Mouse (Mus musculus) retina, postnatal 7 days (tissue): ENCODE data around the gene Fbxo3.
"Not testable (repeated sequence)": the region's sequence is repeated elsewhere in the genome, so short reads cannot be mapped to it uniquely, and the experiment has no call there.

ENCODE experiments used
- DNase-seq: peaks from one replicate; pipeline ENCODE4 v3.0.0-alpha.2; 2012; ENCODE audit warnings: low read depth, low spot score

The Fbxo3 gene

DNA sequence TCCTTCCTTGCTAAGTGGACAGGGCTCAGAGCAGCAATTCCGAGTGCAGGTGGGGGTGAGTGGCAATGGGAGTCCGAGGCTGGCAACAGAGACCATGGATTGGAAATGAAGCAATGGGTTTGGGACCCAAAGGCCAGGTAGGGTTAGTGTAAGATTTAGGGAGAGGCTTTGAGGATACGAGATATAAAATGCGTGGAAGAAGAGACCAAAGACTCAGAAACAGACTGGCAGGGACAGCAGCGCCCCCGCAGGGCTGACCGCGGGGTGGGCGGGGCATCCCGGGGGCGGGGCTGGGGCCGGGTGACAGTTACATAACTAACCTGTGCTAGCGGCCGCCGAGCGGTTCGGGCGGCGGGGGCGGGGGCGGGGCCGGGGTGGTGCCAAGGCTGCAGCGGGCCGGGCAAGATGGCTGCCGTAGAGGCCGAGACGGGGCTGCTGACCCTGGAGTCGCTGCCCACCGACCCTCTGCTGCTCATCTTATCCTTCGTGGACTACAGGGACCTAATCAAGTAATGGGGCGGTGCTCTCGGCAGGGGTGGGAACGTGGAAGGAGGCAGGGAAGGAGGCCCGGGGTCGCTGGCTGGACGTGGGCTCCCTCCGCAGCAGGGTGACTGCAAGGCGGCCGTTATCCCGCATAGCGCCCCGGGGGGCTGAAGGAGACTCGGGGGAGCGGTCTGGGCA is at the start of gene Fbxo3:
Gene Fbxo3, plus strand, starts transcription at position 264 of the 681 bp plus-strand sequence.
- DNase-seq = peak; percentile 57

DNA sequence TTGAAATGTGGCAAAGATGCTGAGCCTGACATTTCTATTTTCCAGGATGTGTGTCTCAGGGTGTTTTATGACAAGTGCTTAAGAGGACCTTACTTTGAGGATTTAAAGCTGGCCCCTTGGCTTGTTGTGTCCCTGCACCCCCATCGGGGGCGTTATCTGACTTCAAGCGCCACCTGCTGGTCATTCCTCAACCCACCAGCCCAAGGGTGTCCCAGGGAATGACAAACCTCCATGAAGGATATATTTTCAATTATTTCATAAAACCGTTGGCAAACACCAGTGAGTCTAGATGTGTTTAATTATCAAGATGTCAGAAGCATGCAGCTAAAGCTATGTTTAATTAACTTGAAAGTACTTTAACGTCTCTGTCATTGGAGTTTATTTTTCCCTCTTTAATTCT is 45.3 kb upstream of the Fbxo3 start:
- peak; percentile 60 for DNase-seq

- DNase-seq = no peak
Measured at GRCm38 (mm10) chr2:103983146-103983545, 44.4 kb upstream of the Fbxo3 start.

- DNase-seq = not testable (repeated sequence)
Measured at GRCm38 (mm10) chr2:103987595-103987994, 39.9 kb upstream of the Fbxo3 start.

DNA sequence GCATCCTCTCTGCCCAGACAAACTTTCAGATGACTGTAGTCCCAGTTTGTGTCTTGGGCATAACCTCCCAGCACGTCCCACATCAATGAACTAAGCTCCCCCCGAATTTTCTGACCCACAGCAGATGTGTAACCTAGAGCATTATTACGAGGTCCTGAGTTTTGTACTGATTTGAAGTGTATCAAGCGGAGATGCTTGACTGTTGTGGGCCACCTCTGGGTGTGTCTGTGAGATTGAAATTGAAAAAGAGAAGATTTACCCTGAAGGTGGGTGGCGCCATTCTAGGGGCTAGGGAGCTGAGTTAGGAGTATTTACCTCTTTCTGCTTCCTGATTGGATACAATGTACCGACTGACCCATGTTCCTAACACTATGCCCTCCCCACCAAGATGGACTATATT is 37.8 kb upstream of the Fbxo3 start:
- DNase-seq = no peak

DNA sequence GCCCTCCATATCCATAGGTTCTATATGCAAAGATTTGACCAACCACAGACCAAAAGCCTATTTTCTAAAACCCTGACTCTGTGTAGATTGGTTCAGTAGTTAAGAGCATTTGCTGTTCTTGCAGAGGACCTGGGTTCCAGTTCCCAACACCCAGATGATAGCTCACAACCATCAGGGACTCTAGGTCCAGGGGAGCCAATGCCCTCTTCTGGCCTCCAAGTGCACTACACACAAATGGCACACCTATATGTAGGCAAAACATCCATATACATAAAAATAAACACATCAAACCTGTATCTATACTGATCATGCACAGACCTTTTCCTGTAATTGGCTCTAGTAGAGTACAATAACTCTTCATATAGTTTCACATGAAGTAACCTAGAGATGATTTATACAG is 36.2 kb upstream of the Fbxo3 start:
- DNase-seq = no peak

DNA sequence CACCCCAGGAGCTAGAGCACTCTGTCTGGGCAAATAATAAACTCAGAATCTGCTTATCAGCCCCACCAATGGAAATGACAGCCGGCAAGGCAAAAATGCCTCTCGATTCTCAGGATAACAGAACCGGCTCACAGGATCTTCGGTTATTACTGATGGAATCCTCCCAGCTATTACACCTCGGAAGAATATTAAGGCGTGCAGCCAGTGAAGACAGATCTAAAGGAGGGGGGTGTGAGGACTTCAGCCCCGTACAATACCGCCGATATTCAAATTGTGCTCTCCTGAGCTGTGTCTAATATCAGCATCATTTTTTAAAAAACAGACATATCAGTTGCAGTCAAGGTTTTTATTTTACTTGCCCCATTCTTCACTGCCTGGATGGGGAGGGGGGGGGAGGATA is 35.4 kb upstream of the Fbxo3 start:
- DNase-seq = no peak

- no peak for DNase-seq
Measured at GRCm38 (mm10) chr2:103992618-103993332, 34.7 kb upstream of the Fbxo3 start.

DNA sequence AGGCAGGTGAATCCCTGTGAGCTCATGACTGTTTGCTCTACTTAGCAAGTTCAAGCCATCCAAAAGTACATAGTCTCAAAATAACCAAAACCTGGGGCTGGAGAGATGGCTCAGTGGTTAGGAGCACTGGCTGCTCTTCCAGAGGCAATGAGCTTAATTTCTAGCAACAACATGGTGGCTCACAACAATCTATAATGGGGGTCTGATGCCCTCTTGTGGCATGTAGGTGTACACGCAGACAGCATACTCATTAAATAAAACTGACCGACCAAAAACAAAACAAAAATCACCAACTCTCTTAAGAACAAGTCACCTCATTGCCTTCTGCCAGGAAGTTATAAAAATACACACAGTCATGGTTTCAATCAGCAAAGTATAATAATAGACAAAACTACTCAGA is 26.4 kb upstream of the Fbxo3 start:
- DNase-seq = no peak

DNA sequence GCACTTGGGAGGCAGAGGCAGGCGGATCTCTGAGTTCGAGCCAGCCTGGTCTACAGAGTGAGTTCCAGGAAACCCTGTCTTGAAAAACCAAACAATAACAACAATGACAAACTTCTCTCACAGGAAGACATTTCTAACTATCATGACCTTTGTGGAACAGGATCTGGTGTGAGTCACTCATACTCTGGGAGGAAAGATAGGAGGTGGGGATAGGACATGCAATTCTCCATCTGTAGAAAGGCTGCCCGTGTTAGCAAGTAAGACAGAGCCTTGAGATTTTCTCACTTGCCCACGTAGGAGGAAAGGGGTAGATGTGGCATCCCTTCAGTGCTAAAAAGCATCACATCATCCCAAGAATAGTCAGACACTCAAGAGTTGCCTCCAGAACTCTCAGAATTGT is 25.7 kb upstream of the Fbxo3 start:
- no peak for DNase-seq

GRCm38 (mm10) chr2:104002711-104003413 is 24.7 kb upstream of the Fbxo3 start:
- DNase-seq = peak; percentile 49

DNA sequence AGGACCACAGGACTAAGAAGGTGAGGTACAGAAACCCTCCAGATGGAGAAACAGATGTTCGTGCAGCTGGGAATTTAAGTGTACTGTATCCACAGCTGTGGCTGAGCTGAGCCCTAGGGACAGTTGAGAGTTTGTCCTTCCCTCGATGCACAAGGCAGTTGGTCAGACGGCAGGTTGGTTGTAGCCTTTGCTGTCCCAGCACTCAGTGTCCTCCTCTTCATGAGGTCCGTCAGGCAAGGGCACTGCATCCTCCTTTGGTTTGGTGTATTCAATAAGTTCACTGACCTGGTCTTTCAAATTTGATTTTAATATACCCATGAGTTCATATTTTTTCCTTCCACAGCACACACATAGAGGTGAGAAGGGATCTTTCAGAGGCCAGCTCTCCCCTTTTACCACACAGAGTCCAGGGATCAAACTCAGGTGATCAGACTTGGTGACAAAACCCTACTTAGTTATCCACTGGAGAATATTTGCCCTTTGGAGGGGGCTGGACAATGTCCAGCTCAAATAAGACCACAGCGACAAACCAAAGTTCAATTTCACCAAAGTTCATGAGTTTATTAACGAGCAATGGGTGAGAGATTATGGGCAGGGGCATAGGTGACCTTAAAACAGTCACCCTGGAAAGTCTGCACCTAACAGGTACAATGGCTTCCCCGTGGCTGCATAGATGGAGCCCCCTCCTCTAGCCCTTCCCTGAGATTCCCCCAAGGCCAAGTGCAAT is 19.6 kb upstream of the Fbxo3 start:
- no peak for DNase-seq

DNA sequence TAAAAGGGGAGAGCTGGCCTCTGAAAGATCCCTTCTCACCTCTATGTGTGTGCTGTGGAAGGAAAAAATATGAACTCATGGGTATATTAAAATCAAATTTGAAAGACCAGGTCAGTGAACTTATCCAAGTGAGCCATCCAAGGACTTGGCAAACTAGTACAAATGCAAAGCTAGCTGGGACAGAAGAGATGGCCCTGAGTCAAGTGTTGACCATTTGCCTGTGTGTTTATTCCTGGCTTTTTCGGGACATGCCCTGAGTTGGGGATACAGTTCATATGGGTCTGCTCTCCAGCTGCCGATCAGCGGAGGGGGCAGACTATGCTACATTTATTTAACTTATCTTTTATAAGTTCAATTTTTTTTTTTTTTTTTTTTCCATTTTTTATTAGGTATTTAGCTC is 18.7 kb upstream of the Fbxo3 start:
- not testable (repeated sequence) for DNase-seq

DNA sequence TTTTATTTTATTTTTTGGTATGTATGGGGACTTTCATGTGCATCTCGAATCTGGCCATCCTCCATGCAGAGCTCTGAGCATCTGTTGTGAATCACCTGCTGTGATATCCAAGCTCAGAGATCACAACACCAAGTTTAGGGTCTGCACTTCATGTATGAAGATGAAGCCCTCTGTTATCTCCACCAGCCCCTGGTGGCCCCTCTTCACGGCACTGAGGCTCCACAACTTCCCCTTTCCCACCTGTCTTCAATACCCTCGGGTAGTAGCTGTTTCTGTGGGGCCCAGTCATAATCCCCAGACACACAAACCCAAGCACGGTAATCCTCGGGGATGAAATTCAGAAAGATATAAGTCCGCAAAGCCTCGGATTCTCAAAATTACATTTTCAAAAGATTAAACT is 4.4 kb upstream of the Fbxo3 start:
- no peak for DNase-seq

GRCm38 (mm10) chr2:104024656-104025055 is 2.9 kb upstream of the Fbxo3 start:
- no peak for DNase-seq

DNA sequence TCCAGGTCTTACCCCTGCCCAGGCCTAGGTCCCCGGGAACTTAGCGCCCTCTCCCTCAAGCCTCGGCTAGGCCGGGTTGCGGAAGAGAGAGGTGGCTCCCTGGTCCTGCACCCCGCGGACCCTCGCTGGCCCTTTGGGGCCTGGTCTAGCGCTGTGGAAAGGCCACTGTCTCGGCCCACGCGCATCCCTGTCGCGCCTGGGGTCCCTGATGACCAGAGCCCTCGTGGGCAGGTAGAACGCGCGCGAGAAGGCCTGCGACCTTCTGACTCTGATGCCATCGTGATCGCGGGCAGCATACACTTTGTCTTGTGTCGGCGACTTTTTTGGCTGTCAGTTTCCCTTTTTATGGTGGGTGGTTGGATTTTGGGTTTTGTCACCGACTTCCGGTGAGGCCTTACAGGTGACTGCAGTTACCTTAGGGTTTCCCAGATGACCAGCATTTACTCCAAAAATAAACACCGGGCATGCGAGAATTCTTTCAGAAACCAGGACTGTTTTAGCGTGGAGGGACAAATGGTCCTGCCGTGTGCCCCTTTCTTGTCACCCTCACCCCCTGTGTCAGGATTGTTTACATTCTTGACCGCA is 710 bp downstream of the Fbxo3 start, which contains the start of gene 4931422A03Rik:
Gene 4931422A03Rik, minus strand, starts transcription at position 223 of the 585 bp plus-strand sequence.
- DNase-seq = no peak

GRCm38 (mm10) chr2:104029074-104029473 is 1.6 kb downstream of the Fbxo3 start:
- DNase-seq = no peak

DNA sequence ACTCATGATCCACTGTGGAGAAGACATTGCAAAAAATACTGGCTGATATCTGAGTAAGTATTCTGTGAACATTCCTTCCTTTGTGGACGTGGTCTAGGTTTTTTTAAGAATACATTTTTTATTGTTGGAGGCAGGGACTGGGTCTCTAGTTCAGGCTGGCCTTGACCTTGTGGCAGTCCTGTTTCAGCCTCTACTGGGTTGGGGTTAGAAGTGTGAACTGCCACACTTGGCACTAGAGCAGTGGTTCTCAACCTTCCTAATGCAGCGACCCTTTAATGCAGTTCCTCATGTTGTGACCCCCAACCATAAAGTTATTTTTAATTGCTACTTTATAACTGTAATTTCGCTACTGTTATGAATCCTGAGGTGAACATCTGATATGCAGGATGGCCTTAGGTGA is 2.9 kb downstream of the Fbxo3 start:
- DNase-seq = no peak

DNA sequence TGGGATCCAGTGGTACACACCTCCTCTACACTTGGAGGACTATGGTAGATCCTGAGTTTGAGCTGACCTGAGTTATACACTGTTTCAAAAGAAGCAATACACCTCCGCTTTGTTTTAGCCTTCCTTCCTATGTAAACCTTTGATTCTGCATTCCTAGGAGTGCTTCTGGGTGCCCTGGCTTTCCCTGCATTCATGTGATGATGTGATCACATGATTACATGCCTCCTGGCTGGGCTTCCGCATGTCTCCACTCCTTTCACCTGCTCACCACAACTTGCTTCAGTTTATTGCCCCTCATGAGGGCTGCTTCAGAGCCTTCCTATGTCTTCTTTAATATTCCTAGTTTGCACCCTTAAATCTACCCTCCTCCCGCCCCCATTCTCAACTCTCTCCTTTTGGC is 4.5 kb downstream of the Fbxo3 start:
- DNase-seq = no peak

DNA sequence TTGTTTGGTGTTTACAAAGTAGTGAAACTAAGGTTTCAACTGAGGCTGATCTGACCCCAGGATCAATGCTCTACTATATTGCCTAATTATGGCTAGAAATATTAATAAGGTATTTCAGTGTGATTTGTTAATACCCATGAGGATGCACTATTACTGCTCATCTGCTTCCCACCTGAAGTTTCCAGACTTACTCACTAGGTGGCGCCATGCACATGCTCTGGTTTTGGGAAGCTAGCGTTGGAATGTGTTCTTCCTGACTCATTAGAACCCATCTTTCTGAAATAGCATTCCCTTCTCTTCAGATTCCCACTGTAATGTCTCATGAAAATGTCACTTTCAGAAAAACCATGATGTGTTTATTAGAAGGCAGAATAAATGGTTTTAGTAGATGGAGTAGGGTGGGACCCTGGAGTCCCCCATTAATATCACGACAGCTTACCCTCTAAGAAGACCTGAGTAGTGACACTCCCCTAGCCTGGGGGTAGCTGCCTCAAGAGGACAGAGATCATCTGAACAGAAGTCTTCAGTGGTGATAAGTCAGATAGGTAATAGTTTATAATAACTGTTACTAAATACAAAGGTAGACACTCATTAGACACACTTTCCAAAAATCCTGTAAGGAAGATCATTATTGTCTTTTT is 7.4 kb downstream of the Fbxo3 start:
- peak; percentile 43 for DNase-seq

GRCm38 (mm10) chr2:104035595-104035994 is 8.1 kb downstream of the Fbxo3 start:
- no peak for DNase-seq
